Mouse (Mus musculus): ENCODE data around the gene Stab2. TPM values are rescaled to one million over a fixed set of nuclear protein-coding genes. Genes with fewer than 3 reads are reported as not detected.

Gene Stab2
- polyA plus RNA-seq, 1 experiment from 2014 or later = 6.3 TPM

DNA sequence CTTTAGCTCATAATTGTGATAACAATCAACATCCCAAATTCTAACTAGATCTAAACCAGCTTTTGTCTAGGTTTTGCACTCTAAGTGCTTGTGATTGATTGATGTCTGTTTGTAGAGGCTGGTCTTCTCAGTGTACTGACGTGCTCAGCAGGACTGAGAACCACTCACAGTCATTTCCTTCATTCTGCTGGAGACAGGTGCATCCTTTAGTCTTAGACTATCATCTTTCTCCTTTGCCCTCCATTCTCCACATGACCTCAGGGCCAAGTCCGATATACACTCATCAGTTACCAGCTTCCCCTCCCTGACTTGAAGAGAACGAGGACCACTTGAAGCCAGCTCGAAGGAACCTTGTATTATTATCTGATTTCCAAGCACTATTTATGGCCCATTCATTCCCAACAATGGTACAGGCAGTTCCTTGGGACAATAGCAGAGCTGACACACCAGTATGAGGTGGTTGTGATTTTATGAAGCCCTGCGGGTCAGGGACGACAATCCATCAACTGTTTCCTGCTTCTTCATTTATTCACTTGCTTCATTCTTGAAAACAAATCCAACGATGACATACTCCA is 6.7 kb upstream of the Stab2 start:
- no peak overlapping the region for H3K4me3 ChIP-seq (replicated peaks; ENCODE audit: low read length)
- H3K4me2 ChIP-seq (ENCODE audit: low read depth, low read length) = no peak overlapping the region
- H3K36me3 ChIP-seq (ENCODE audit: control insufficient read depth, insufficient read depth, low read length) = no peaks in the 10 kb centered on the region
- no peak for ATAC-seq (ENCODE audit: insufficient read depth, low FRiP score)
- no peaks in the 10 kb centered on the region for H3K27me3 ChIP-seq (ENCODE audit: control insufficient read depth, insufficient read depth, low read length)
- H3K9me3 ChIP-seq (replicated peaks; ENCODE audit: control insufficient read depth, low read length) = no peaks in the 10 kb centered on the region
- 54% methylated on average over 7 of the region's 7 CpGs for WGBS
- no peaks in the 10 kb centered on the region for H3K4me1 ChIP-seq (ENCODE audit: control insufficient read depth, insufficient read depth, low read length)
- no peak overlapping the region for H3K9ac ChIP-seq (ENCODE audit: low read length)
- no peak overlapping the region for H3K27ac ChIP-seq (ENCODE audit: low read length)

DNA sequence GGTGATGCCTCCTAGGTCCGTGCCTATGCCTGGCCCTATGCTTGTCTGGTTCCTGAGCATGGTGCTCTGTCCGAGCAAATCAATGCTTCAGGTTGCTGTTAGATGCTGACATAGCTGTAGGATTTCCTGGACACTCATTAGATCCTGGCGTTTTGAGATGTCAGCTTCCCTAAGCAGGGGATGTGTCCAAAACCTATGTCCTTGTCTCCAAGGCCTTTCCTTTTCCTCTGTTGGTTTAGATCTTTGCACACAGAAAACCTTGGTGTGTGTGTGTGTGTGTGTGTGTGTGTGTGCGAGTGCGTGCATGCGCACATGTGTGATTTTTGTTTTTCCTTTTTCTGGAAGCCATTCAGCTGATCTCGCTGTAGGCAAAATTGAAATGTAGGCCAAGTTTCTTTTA is 4.3 kb upstream of the Stab2 start:
- no peak overlapping the region for H3K4me2 ChIP-seq (ENCODE audit: low read depth, low read length)
- no peaks in the 10 kb centered on the region for H3K36me3 ChIP-seq (ENCODE audit: control insufficient read depth, insufficient read depth, low read length)
- H3K27me3 ChIP-seq (ENCODE audit: control insufficient read depth, insufficient read depth, low read length) = no peaks in the 10 kb centered on the region
- H3K27ac ChIP-seq (ENCODE audit: low read length) = no peak overlapping the region
- no peak for ATAC-seq (ENCODE audit: insufficient read depth, low FRiP score)
- H3K4me1 ChIP-seq (ENCODE audit: control insufficient read depth, insufficient read depth, low read length) = no peaks in the 10 kb centered on the region
- H3K4me3 ChIP-seq (replicated peaks; ENCODE audit: low read length) = no peak overlapping the region
- no peak overlapping the region for H3K9ac ChIP-seq (ENCODE audit: low read length)
- 83% methylated on average over 7 of the region's 7 CpGs for WGBS
- H3K9me3 ChIP-seq (replicated peaks; ENCODE audit: control insufficient read depth, low read length) = no peaks in the 10 kb centered on the region

DNA sequence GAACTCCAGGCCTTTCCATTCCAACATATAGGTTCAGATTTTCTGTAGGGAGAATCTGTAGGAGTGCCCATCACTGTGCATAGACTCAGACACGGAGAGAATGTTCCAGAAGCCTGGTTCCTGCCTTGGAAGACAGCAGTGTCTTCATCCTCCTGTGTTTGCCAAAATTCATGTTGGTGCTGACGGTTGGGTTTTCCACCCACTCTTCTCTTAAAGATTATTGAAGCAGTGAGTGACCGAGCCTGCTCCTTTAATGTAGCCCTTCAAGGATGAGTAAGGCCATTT is 332 bp upstream of the Stab2 start:
- no peaks in the 10 kb centered on the region for H3K27me3 ChIP-seq (ENCODE audit: control insufficient read depth, insufficient read depth, low read length)
- no peak overlapping the region for H3K9ac ChIP-seq (ENCODE audit: low read length)
- H3K4me2 ChIP-seq (ENCODE audit: low read depth, low read length) = no peak overlapping the region
- H3K4me1 ChIP-seq (ENCODE audit: control insufficient read depth, insufficient read depth, low read length) = no peaks in the 10 kb centered on the region
- no peaks in the 10 kb centered on the region for H3K9me3 ChIP-seq (replicated peaks; ENCODE audit: control insufficient read depth, low read length)
- no peak overlapping the region for H3K27ac ChIP-seq (ENCODE audit: low read length)
- ATAC-seq (ENCODE audit: insufficient read depth, low FRiP score) = no peak
- H3K36me3 ChIP-seq (ENCODE audit: control insufficient read depth, insufficient read depth, low read length) = no peaks in the 10 kb centered on the region
- H3K4me3 ChIP-seq (replicated peaks; ENCODE audit: low read length) = no peak overlapping the region
- WGBS = 75% methylated on average over 3 of the region's 3 CpGs

DNA sequence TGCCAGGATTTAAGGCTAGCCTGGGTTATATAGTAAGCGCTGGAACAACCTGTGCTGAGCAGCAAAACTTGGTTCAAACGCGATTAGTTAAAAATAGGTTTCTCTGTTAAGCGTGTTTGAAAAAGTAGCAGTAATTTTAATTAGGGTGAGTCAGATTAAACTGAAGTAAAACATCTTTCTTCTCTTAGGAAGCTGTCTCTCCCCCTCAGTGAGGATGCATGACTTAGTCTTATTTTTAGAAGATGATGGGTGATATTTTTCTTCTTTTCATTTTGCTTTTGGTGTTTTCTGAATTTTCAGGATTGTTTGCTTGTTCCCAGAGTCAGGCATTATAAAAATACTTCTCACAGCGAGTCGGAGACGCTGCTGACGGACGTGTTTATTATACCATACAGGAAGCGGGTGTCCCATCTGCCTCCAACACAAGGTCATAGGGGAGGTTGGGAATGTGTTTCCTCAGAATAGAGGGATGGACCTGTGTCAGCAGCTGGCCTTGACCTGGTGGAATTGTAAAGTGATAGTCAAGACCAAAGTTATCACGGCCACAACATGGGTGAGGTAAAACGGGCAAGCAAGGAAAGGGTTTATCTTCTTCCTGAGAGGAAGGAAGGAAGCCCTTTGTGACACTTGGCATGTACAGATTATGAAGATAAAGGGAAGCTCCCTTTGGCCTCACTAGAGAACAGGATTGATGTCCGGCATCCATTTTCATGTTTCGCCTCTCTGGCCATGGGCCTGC is 15.4 kb downstream of the Stab2 start:
- no peak overlapping the region for H3K4me2 ChIP-seq (ENCODE audit: low read depth, low read length)
- 62% methylated on average over 14 of the region's 14 CpGs for WGBS

DNA sequence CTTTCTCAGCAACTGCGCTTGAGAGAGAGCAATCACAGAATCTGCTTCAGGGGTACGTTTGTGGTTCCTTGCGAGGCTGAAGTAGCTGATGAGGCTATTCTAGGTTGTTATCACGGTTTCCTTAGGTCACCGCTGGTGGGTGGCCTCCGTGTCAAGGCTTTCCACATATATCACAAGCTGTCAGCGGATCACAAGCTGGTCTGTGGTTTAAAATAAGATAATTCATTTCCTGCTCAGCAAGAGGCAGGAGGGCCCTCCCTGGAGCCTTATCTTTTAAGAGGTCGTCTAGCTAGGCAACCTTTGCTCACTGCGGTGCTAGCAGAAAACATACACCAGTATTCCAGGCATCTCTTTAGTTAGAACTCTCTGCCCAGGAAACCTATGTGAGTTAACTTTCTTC is 17.2 kb downstream of the Stab2 start:
- Histone ChIP-seq H3K4me1 (ENCODE audit: control insufficient read depth, insufficient read depth, low read length) (no peaks in the 10 kb centered on the region), H3K36me3 (ENCODE audit: control insufficient read depth, insufficient read depth, low read length) (no peaks in the 10 kb centered on the region), H3K9me3 (replicated peaks; ENCODE audit: control insufficient read depth, low read length) (no peaks in the 10 kb centered on the region), H3K27ac (ENCODE audit: low read length) (no peak overlapping the region), H3K4me2 (ENCODE audit: low read depth, low read length) (no peak overlapping the region), H3K9ac (ENCODE audit: low read length) (no peak overlapping the region), H3K27me3 (ENCODE audit: control insufficient read depth, insufficient read depth, low read length) (no peaks in the 10 kb centered on the region), H3K4me3 (replicated peaks; ENCODE audit: low read length) (no peak overlapping the region)
- peak; percentile 74; the same call in 1 of the 2 replicates for ATAC-seq (ENCODE audit: insufficient read depth, low FRiP score)
- 25% methylated on average over 9 of the region's 9 CpGs for WGBS

More for the DNA sequence above, 15.4 kb downstream of the Stab2 start:
- Histone ChIP-seq H3K4me3 (replicated peaks; ENCODE audit: low read length) (no peak overlapping the region), H3K27ac (ENCODE audit: low read length) (no peak overlapping the region), H3K9me3 (replicated peaks; ENCODE audit: control insufficient read depth, low read length) (no peaks in the 10 kb centered on the region), H3K27me3 (ENCODE audit: control insufficient read depth, insufficient read depth, low read length) (no peaks in the 10 kb centered on the region), H3K4me1 (ENCODE audit: control insufficient read depth, insufficient read depth, low read length) (no peaks in the 10 kb centered on the region), H3K36me3 (ENCODE audit: control insufficient read depth, insufficient read depth, low read length) (no peaks in the 10 kb centered on the region), H3K9ac (ENCODE audit: low read length) (no peak overlapping the region)
- ATAC-seq (ENCODE audit: insufficient read depth, low FRiP score) = no peak

DNA sequence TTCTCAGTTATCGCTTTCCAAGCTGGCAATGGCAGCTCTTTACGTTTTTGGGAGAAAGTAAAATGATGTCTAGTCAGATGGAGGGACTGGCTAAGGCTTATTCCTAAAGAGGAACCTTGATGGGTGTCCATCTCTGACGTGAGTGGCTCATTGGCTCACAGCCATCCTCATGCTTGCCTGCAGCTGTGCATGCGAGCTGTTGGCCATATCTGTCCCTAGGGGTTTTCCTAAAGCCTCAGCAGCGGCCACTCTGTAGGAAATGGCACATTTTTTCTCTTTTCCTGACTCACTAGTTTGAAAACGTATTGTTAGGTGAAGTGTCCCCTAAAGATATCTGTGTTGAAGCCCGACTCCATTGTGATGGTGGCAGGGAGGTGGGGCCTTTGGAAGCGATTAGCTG is 18.0 kb downstream of the Stab2 start:
- Histone ChIP-seq H3K9me3 (replicated peaks; ENCODE audit: control insufficient read depth, low read length) (no peaks in the 10 kb centered on the region), H3K4me3 (replicated peaks; ENCODE audit: low read length) (no peak overlapping the region), H3K4me1 (ENCODE audit: control insufficient read depth, insufficient read depth, low read length) (no peaks in the 10 kb centered on the region), H3K27me3 (ENCODE audit: control insufficient read depth, insufficient read depth, low read length) (no peaks in the 10 kb centered on the region), H3K4me2 (ENCODE audit: low read depth, low read length) (no peak overlapping the region), H3K9ac (ENCODE audit: low read length) (no peak overlapping the region), H3K27ac (ENCODE audit: low read length) (no peak overlapping the region), H3K36me3 (ENCODE audit: control insufficient read depth, insufficient read depth, low read length) (no peaks in the 10 kb centered on the region)
- no peak for ATAC-seq (ENCODE audit: insufficient read depth, low FRiP score)
- WGBS = 65% methylated on average over 8 of the region's 8 CpGs

DNA sequence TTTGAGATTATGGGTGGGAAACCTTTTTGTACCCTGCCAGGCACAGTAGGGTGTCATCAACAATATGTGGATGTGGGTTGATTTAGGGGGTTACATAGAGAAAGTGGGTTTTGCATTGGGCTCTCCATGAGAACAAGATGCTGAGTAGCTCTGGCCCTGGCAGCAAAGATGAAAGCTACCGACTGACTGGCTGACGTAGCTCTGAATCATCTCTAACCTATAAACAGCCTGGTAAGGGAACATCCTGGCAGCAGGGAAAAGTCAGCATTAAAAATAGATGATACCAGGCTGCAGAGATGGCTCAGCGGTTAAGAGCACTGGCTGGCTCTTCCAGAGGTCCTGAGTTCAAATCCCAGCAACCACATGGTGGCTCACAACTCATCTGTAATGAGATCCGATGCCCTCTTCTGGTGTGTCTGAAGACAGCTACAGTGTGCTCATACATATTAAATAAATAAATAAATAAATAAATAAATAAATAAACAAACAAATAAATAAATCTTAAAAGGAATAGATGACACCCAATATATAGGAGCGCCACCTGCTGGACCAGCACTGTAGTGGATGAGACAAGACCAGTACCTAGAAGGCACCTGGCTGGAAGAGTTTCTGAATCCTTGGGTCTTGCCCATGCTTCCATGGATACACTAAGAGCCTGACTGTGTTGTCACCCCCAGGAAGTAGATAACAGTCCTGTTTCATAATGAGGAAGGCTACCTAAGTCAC is 31.7 kb downstream of the Stab2 start:
- 85% methylated on average over 5 of the region's 5 CpGs for WGBS
- ATAC-seq (ENCODE audit: insufficient read depth, low FRiP score) = no peak
- H3K9ac ChIP-seq (ENCODE audit: low read length) = no peak overlapping the region

DNA sequence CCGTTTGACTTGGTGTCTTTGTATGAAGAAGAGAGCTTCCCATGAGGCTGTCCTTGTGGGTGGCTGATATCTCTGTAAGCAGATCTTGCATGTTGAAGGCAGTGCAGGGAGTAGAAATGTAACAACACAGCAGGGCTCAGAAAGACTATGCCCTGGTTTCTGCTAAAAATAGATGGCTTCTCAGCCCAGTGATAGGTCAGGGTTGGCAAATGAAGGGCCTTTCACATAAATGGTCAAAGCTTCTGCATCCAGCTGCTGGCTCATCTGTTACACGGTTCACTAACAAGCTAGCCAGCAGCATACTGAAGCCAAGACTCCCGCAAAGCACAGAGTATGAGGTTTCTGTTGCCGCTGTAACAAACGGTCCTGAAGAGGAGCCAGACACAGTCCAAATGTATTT is 34.5 kb downstream of the Stab2 start:
- H3K9ac ChIP-seq (ENCODE audit: low read length) = no peak overlapping the region
- H3K4me1 ChIP-seq (ENCODE audit: control insufficient read depth, insufficient read depth, low read length) = no peaks in the 10 kb centered on the region
- H3K27ac ChIP-seq (ENCODE audit: low read length) = no peak overlapping the region
- H3K4me2 ChIP-seq (ENCODE audit: low read depth, low read length) = no peak overlapping the region
- 73% methylated on average over 5 of the region's 5 CpGs for WGBS
- H3K9me3 ChIP-seq (replicated peaks; ENCODE audit: control insufficient read depth, low read length) = no peaks in the 10 kb centered on the region
- no peaks in the 10 kb centered on the region; the same call in 1 of the 2 replicates for H3K27me3 ChIP-seq (ENCODE audit: control insufficient read depth, insufficient read depth, low read length)
- no peaks in the 10 kb centered on the region for H3K36me3 ChIP-seq (ENCODE audit: control insufficient read depth, insufficient read depth, low read length)
- no peak for ATAC-seq (ENCODE audit: insufficient read depth, low FRiP score)
- H3K4me3 ChIP-seq (replicated peaks; ENCODE audit: low read length) = no peak overlapping the region

More for the DNA sequence above, 31.7 kb downstream of the Stab2 start:
- H3K4me2 ChIP-seq (ENCODE audit: low read depth, low read length) = no peak overlapping the region
- no peaks in the 10 kb centered on the region for H3K9me3 ChIP-seq (replicated peaks; ENCODE audit: control insufficient read depth, low read length)
- no peak overlapping the region for H3K4me3 ChIP-seq (replicated peaks; ENCODE audit: low read length)
- H3K4me1 ChIP-seq (ENCODE audit: control insufficient read depth, insufficient read depth, low read length) = no peaks in the 10 kb centered on the region
- H3K27me3 ChIP-seq (ENCODE audit: control insufficient read depth, insufficient read depth, low read length) = no peaks in the 10 kb centered on the region; the same call in 1 of the 2 replicates
- no peaks in the 10 kb centered on the region for H3K36me3 ChIP-seq (ENCODE audit: control insufficient read depth, insufficient read depth, low read length)
- no peak overlapping the region for H3K27ac ChIP-seq (ENCODE audit: low read length)

DNA sequence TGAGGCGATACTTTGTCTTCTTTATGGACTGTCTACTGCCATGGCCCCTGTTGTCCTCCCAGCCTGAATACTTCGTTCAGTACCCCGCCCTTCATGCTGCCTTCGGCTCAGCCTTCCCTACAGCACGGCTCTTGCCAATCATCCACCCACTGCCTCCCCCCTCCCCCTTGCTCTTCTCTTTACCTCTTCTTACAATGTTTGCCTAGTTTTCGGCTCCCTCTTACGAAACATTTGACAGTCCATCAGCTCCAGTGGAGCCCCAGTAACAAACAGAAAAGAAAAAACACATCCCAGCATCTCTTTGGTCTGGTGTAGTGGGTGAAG is 35.4 kb downstream of the Stab2 start:
- 0 out of 2 replicates have a peak overlapping the region, but pooled peaks have one; percentile 35 for H3K4me2 ChIP-seq (ENCODE audit: low read depth, low read length)
- H3K4me3 ChIP-seq (replicated peaks; ENCODE audit: low read length) = no peak overlapping the region
- no peaks in the 10 kb centered on the region for H3K36me3 ChIP-seq (ENCODE audit: control insufficient read depth, insufficient read depth, low read length)
- H3K27ac ChIP-seq (ENCODE audit: low read length) = no peak overlapping the region
- 25% methylated on average over 7 of the region's 7 CpGs for WGBS
- H3K27me3 ChIP-seq (ENCODE audit: control insufficient read depth, insufficient read depth, low read length) = no peaks in the 10 kb centered on the region; the same call in 1 of the 2 replicates
- no peak overlapping the region for H3K9ac ChIP-seq (ENCODE audit: low read length)
- no peaks in the 10 kb centered on the region for H3K4me1 ChIP-seq (ENCODE audit: control insufficient read depth, insufficient read depth, low read length)
- no peaks in the 10 kb centered on the region for H3K9me3 ChIP-seq (replicated peaks; ENCODE audit: control insufficient read depth, low read length)
- ATAC-seq (ENCODE audit: insufficient read depth, low FRiP score) = no peak

Measured in stomach, embryonic 16.5 days (tissue).